Mouse (Mus musculus) urinary bladder, postnatal 36 days (tissue): ENCODE results near the gene Gm13279.
"Not testable (repeated sequence)": the region's sequence is repeated elsewhere in the genome, so short reads cannot be mapped to it uniquely, and the experiment has no call there.

ENCODE experiments used
- DNase-seq, 2 experiments: peaks; one replicate each; pipeline ENCODE4 v3.0.0; 2022; ENCODE audit warnings: low spot score in 2 of 2, mixed read lengths in 1 of 2

The Gm13279 gene

DNA sequence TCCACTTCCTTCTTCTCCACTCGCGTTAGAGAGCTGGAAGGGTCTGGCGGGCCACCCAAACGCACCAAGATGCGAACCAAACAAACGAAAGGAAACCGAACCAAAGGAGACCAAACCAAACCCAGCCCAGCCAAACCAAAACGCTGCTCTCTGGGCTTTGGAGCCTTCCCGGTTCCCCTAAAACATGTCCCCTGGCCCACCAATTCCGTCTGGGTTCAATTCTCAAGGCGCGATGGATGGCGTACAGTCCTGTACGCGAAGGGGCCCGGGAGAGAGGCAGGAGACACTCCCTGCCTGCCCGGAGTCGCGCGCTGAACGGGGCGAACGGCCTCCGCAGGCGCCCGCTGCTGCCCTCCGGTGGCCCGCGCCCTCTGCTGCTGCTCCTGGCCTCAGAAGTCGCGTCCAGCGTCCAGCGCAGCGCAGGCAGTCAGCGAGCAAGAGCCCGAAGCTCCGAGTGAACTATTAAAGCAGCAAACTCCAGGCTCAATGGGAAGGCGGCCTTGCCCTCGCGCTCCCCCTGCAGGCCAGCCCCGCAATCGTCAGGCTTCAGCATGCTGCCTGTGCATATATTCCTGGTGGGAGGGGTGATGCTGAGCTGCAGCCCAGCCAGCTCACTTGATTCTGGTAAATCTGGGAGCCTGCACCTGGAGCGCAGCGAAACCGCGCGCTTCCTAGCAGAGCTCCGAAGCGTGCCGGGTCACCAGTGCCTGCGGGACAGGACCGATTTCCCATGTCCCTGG, 3.1 kb upstream of the Gm13279 start, which contains the start of gene Gm13275:
Gene Gm13275 (plus strand): TSS at position 552 of the 740 bp plus-strand sequence.
- DNase-seq = peak; percentile 74 to 83

GRCm38 (mm10) chr4:88799365-88799764, 2.2 kb downstream of the Gm13279 start, which contains the start of gene Gm13285:
TSS of gene Gm13285 (plus strand) at chr4:88799665.
- not testable (repeated sequence) for DNase-seq

- not testable (repeated sequence) for DNase-seq
These were observed 5.8 kb downstream of the Gm13279 start, which contains the start of gene Gm13287 for GRCm38 (mm10) chr4:88802954-88803353. TSS of gene Gm13287 (plus strand) at chr4:88803254.

DNA sequence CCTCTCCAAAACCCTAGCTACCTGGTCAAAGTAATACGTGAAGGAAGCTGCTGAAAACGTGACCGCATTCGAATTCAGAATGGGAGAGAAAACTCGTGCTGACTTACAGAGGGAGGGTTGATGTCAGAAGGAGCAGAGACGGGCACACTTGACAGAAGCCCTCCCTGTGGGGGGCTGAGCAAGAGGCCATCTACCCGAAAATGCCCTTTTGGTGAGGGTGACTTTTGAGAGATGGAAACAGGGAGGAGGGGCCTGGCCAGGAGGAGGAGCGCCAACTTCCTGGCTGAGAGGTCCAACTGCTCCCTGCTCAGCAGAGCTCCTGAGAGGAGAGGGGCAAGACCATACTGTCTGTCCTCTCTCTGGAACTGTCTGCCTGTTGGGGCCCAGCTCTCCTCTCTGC, 8.0 kb downstream of the Gm13279 start, which contains the start of gene Gm13288:
Gene Gm13288 (plus strand): TSS at position 301 of the 400 bp plus-strand sequence.
- DNase-seq = not testable (repeated sequence)

DNA sequence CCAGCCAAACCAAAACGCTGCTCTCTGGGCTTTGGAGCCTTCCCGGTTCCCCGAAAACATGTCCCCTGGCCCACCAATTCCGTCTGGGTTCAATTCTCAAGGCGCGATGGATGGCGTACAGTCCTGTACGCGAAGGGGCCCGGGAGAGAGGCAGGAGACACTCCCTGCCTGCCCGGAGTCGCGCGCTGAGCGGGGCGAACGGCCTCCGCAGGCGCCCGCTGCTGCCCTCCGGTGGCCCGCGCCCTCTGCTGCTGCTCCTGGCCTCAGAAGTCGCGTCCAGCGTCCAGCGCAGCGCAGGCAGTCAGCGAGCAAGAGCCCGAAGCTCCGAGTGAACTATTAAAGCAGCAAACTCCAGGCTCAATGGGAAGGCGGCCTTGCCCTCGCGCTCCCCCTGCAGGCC, 8.6 kb downstream of the Gm13279 start:
- peak in 1 of 2 experiments; percentile 36 for DNase-seq

DNA sequence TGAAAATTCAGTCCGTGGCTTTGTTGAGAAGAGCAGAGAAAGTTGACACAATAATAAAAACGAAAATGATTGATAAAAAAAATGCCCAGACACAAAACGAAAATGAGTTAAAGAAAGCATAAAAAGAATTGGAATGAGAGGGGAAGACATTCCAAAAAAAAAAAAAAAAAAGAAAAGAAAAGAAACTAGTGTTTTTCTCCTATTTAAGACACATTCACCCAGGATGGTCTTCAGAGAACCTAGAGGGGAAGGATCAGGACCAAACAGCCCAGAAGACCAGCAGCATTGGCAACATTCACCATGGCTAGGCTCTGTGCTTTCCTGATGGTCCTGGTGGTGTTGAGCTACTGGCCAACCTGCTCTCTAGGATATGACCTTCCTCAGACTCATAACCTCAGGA, 18.7 kb downstream of the Gm13279 start, which contains the start of gene Ifna7:
Gene Ifna7 (plus strand): TSS at position 301 of the 400 bp plus-strand sequence.
- no peak for DNase-seq

DNA sequence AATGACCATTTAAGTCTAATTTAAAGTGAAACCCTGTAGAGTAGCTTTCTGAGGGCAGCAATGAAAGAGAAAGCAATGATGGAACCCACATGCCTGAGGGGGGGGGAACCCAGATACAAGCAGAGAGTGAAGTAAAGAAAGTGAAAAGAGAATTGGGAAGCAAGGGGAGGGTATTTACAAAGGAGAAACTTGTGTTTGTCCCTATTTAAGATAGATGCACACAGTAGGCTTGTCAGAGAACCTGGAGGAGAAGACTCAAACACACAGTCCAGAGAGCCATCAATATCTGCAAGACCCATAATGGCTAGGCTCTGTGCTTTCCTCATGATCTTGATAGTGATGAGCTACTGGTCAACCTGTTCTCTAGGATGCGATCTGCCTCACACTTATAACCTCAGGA, 22.5 kb downstream of the Gm13279 start, which contains the start of gene Ifna11:
Gene Ifna11 (plus strand): TSS at position 301 of the 400 bp plus-strand sequence.
- DNase-seq = no peak

GRCm38 (mm10) chr4:88822995-88823394, 25.8 kb downstream of the Gm13279 start:
- DNase-seq = no peak

DNA sequence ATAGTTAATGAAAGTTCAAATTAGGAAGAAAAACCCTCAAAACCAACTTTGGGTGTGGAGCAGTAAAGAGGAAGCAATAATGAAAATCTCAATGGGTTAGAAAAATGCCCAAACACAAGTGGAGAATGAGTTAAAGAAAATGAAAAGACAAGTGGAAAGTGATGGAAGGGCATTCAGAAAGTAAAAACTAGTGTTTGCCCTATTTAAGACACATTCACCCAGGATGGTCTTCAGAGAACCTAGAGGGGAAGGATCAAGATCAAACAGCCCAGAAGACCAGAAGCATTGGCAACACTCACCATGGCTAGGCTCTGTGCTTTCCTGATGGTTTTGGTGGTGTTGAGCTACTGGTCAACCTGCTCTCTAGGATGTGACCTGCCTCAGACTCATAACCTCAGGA, 29.9 kb downstream of the Gm13279 start, which contains the start of gene Ifna6:
Gene Ifna6 (plus strand): TSS at position 301 of the 400 bp plus-strand sequence.
- DNase-seq = not testable (repeated sequence)

DNA sequence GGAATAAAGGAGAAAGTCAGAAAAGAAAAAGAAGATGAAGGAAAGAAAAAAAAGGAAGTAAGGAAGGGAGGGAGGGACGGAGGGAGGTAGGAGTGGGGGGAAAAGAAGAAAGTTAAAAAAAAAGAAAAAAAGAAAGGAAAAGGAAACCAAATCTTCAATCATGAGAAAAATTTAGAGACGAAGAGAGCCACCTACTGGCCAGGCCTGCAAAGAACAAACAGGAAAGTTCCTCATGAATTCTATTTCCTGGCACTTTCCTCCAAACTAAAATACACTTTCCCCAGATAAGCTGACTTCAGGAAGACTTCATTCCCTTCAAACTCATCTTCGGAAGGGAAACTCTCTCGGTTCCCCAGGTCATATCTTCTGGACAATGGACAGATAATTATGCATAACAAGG, 33.3 kb downstream of the Gm13279 start:
- peak in 1 of 2 experiments; percentile 9 for DNase-seq

GRCm38 (mm10) chr4:88835225-88835624, 38.0 kb downstream of the Gm13279 start, which contains the start of gene Ifna5:
TSS of gene Ifna5 (plus strand) at chr4:88835525.
- not testable (repeated sequence) for DNase-seq

- DNase-seq = no peak
These were observed 41.6 kb downstream of the Gm13279 start for GRCm38 (mm10) chr4:88838828-88839227.

- DNase-seq = no peak
These were observed 42.9 kb downstream of the Gm13279 start for GRCm38 (mm10) chr4:88840058-88840457.

DNA sequence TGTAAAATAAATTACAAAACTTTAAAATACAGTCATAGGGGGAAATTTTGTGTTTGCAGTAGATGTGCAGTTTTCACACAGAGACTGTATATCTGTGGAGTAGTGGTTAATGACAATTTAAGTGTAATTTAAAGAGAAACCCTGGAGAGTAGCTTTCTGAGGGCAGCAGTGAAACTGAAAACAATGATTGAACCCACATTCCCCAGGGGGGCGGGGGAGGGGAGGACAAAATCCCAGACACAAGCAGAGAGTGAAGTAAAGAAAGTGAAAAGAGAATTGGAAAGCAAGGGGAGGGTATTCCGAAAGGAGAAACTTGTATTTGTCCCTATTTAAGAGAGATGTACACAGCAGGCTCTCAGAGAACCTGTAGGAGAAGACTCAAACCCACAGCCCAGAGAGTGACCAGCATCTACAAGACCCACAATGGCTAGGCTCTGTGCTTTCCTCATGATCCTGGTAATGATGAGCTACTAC, 44.3 kb downstream of the Gm13279 start, which contains the start of gene Ifna4:
Gene Ifna4 (plus strand): TSS at position 424 of the 474 bp plus-strand sequence.
- DNase-seq = no peak

DNA sequence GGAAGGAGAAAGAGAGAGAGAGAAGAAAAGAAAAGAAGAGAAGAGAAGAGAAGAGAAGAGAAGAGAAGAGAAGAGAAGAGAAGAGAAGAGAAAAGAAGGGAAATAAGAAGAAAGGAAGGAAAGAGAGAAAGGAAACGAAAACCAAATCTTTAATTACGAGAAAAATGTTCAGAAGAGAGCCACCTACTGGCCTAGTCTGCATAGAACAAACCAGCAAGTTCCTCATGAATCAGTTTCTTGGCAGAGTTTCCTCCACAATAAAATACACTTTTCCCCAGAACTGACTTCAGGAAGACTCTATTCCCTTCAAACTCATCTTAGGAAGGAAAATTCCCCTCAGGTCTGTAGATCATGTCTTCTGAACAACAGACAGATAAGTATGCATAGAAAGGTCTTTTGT, 48.1 kb downstream of the Gm13279 start:
- no peak for DNase-seq
